Mouse (Mus musculus): Measurements from ENCODE around the gene Bbof1.

The Bbof1 gene

DNA sequence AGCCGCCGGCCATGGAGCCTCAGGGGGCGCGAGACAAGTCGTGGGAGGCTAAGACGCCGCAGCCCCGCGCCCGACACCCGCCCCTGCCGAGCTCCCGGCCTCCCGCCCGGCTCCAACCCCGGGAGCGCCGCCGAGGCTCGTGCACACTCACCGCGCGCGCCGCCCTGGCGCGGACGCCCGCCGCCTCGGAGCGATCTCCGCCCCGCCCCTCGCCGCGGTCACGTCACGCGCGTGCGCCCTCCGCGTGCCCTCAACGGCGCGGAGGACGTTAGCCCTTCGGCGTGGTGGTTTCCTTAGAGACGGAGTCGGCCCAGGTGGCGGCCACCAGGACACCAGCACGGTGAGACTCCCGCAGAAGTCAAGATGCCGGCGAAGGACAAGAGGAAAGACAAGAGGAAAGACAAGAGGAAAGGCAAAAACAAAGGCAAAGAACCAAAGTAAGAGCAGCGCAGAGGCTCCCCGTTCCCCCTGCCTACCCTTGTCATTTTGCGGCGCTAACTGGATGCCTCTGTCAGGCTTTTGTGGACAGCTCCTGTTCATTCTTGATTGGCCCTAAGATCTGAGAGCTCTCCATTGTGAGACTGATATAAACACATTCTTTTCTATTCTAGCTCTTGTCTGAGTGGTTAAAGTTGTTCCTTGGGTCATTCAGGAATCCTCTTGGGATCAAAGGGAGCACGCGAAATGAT lies at the start of gene Bbof1, which contains the start of gene Entpd5:
TSS of gene Bbof1 (plus strand) at position 253 of the 689 bp plus-strand sequence.
TSS of gene Entpd5 (minus strand) at position 211 of the 689 bp plus-strand sequence.
- peak; percentile 68 to 89 for DNase-seq (ENCODE audit: low spot score in 2 of 2)

DNA sequence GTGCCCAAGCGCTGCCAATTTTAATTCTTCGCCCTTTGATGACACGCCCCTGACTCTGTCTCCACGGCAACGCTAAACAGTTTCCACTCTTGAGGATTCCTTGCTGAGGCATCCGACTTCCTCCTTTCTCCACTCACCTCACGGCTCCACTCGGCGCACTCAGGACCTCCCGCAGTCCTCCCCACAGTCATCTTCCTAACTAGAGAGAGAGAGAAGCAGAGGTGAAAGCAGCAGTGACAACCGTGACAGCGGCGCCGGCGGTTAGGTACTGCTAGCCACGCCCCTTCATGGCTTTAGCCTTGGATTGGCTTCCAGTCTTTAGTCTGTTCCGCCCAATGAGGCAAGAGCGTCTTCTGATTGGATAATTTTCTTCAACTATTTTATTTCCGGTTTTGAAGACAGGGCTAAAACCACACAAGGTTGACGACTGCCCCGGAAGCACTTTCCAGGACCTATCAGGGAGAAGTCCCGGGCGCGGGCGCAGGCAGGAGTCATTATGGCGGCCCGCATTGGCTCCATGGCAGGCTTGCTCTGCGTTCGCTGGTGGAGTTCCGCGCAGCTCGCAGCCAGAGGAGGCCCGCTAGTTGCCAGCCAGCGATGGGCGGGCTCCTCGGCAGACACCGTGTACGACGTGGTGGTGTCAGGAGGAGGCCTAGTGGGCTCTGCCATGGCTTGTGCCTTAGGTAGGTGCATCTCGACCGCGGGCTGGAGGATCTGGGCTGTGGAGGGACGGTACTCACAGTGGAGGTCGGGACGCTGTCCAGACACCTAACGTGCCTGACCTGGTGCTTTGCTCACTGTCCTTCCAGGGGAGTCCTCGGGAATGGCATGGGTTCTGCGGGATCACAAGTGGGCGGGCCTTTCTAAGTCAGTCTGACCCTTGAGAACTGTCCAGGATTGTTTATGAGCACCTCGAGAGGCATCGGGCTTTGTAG lies 47.0 kb upstream of the Bbof1 start, which contains the start of the genes Coq6 and Fam161b:
TSS of gene Coq6 (plus strand) at position 103 of the 935 bp plus-strand sequence.
TSS of gene Fam161b (minus strand) at position 279 of the 935 bp plus-strand sequence.
- peak; percentile 97 to 98 for DNase-seq (ENCODE audit: low spot score in 2 of 2)

DNA sequence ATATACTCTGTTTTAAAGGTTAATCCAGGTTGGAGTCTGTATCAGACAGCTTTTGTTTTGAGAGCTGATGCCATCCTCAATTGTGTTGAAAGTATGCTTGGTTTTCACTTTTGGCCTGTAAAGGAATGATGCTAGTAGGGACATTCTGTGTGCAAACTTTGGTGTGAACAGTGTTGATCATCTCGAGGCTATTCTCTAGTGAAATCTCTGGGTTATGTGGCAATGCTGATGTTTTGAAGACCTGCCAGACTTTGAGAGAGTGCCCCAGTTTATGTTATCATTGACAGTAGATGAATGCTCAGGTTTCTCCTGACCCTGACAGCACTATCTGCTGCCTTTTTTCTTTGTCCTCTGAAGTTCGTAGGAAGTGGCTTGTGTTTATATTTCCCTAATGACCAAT lies 46.0 kb upstream of the Bbof1 start:
- no peak for DNase-seq (ENCODE audit: low spot score in 2 of 2)

DNA sequence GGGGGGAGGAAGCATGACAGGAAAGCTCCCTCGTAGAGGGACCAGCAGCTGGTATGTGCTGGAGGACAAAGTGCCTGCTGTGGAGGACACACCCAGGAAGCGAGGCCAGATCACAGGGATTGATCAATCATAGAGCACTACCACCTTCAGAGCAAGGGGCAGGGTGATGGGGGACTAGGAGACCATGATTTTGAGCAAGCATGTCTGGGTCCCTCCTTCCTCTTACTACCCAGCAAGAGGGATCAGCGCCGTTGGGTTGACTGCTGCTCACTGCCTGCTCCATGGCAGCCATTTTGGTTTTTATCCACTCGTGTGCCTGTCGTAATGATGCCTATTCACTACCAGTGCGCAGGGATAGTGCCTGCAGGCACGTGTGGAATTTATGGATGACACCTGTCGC lies 44.6 kb upstream of the Bbof1 start:
- DNase-seq (ENCODE audit: low spot score in 2 of 2), result no peak

DNA sequence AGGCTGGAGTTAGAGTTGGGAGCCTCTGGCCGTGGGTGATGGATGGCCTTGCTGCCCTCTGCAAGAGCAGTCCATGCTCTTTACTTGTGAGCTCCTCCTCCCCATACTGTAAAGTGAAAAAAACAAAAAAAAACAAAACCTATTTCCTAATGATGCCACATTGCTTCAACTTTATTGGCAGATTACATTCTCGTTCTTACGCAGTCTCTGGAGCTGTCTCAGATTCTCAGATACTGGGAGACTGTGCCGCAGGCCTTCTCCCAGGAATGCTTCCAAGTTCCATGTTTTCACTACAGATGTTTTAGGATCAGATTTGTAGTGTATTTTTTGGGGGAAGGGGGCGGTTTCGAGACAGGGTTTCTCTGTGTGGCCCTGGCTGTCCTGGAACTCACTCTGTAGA lies 43.7 kb upstream of the Bbof1 start:
- DNase-seq (ENCODE audit: low spot score in 2 of 2), result no peak

DNA sequence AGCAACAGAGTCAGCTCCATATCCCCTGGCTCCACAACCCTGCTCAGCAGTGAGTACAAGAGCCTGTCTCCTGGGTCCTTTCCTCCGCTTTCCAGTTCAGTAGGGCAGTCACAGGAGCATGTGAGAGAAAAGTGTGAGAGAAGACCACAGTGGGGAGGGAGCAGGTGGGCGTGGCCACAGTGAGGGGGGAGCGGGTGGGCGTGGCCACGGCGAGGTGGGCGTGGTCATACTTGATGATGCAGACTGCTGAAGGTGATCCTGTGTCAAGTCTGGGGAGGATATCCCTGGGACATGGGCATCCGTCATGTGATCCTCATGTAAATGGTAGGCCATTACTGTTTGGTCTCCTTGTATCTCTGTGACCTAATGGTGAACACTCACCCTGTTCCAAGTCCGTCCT lies 41.9 kb upstream of the Bbof1 start:
- no peak for DNase-seq (ENCODE audit: low spot score in 2 of 2)

DNA sequence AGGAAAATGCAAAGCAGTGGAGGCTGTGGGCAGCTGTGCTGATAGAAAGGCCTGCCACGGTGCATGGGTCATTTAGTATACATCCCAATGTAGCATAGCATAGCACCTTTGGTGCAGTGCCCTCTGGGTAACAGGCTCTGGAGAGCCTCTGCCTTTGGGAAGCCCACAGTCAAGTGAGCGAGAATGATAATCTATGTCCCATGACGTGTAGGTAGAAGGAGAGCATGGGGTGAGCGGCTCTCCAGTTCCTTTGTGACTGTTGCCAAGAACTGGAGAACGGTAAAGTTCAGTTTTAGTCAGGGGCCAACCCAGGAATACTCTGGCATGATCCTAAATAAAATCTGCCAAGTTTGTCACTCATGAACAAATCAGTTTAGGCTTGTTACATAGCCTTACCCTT lies 37.2 kb upstream of the Bbof1 start:
- no peak for DNase-seq (ENCODE audit: low spot score in 2 of 2)

DNA sequence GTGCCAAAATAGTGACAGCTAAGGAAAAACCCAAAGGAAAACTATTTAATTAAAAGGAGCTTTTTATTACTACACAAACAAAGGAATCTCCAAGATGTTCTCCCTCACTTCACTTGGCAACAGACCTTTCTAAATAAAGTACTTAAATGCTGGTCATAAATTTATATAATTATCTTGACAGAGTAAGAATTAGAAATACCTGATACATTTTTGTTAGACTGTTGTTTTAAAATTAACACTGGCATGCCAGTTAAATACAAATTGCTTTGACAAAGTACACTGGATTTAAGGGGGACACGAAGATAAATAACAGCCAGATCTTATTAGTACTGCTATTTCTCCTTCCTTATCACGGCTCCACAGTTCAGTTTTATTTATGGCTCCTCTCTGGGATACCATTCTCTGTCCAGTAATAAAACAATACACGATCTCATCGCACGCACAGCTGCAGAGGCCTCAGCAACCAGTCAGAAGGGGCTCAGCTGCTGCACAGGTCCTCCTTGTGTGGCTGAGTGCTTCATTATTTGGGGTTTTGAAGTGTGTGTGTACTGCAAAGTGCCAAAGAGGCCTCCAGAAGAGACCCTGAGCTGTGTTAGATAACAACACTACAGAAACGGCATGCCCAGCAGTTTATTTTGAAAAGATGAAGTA lies 34.9 kb upstream of the Bbof1 start:
- peak in 1 of 2 experiments; percentile 8 for DNase-seq (ENCODE audit: low spot score in 2 of 2)

DNA sequence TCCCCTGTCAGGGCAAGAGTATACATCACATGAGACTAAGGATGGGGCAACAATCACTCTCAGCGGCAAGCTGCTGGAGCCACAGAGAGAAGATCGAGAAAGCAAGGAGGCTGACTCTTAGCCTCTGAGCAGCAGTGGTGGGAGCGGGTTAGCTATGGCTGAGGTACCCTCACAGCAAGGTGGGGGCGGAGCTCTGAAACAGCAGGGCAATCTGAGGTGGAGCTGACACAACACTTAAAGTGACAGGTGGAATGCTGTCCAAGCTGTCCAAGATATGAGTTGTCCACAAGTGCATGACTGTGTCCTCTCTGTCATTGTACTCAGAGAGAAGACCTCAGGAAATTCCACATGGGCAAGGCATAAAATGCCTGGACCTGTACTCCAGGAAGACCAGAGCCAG lies 26.5 kb upstream of the Bbof1 start:
- DNase-seq (ENCODE audit: low spot score in 2 of 2), result no peak

DNA sequence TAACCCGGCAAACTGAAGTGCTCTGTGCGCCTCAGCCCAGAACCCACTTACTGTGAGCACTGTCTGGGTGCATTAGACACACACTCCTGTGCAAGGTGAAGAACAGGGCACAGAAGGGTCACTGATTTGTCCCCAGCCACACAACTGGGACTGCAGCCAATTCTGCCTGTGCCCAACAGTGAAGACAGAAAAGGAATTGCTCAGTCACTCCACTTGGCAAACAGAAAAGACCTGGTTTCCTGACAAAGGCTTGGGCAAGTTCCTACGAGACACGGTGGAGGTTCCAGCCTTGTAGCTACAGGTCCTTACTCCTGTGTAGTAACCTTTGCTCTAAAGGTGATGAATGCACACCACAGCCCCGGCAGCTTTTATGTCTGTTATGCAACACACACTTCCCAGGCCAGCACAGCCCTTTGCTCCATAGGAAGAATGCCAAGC lies 24.2 kb upstream of the Bbof1 start:
- no peak for DNase-seq (ENCODE audit: low spot score in 2 of 2)

DNA sequence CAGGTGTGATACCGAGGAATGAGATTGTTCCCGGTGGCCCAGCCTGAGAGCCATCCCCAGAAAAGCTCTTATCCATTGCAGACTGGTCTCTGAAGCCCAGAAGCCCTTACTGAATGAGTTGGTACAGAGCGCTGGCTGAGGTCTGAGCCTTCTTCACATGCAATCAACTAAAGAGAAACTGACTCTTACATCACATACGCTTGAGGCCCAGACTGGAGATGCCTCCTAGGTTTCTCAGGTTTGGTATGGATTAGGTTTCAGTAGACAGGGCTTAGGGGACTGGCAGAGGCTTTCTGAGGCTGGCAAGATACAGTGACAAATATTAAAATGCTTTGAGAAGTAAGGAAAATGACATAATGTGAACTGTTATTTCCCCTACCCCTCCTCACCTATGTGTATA lies 23.5 kb upstream of the Bbof1 start:
- DNase-seq (ENCODE audit: low spot score in 2 of 2), result no peak

DNA sequence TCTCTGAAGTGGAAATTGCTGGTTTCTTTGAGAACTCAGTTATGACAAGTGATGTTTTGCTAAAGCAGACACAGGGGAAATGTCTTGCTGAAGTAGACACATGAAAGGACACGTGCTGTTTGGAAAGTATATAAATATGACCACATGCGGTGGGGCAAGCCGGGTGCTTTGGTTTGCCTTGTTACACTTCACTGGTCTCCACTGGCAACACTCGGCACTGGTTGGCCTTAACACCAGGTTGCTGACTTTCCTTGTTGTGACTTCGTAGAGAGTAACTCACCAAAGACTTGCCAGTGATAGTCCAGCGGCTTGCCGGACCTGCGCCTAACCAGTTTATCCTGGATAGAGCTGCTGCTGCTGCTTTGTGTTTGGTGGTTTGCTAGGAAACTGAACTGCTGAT lies 20.8 kb upstream of the Bbof1 start:
- no peak for DNase-seq (ENCODE audit: low spot score in 2 of 2)

DNA sequence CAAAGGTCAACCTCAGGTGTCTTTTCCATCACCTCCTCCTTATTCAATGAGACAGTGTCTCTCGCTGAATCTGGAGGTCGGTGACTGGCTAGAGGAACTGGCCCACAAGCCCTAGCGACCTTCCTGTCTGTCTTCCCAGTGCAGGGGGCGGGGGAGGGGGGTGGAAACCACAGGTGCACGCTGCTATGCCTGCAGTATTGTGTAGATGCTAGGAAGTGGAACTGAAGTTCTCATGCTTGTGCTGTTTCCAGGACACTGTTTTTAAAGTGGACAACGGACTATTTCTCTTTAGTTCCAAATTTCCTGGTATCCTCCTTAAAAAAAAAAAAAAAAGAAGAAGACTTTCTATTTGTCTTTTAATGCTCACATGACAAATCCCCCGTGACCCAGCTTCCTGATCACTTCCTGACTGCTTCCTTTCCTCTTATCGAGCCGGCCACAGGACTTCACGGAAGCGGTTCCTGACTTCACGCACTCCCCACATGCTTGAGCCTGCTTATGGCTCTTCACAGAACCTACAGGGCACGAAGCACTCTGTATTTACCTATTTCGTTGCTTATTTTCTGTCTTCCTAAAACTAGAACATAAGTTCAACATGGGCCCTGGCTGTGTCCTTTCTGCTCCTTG lies 20.0 kb upstream of the Bbof1 start:
- no peak for DNase-seq (ENCODE audit: low spot score in 2 of 2)

DNA sequence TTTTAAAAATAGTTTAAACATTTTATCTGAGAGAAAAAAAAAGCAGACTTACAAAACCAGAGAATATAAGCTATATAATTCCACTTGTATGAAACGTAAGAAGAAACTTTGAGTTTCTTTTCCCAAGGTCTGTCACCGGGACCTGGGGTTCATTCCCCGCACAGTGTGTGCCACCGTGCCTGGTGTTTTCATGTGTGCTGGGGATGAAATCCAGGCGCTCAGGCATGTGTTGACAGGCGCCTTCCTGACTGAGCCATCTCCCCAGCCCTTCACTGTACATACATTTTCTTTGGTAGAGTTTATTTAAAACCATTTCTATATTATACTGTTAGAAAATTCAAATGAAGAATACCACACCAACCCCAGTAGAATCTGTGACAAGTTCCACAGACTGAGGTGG lies 18.5 kb upstream of the Bbof1 start:
- no peak for DNase-seq (ENCODE audit: low spot score in 2 of 2)

DNA sequence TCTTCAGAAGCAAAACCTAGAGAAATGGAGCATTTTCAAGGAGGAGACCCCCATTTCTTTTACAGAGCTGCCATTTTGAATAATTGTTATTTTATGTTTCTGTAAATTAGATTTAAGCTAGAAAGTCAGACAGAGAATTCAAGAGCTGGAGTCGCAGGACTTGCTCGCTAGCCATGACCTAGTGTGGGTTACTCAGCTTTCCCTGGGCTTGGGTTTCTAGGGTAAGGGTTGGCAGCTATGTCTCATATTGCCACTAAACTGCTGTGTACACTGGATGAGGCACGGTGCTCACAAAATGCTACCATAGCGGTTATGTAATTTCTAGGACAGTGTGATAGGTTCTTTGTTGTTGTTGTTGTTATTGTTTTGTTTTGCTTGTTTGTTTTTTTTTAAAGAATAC lies 16.2 kb upstream of the Bbof1 start:
- no peak for DNase-seq (ENCODE audit: low spot score in 2 of 2)

DNA sequence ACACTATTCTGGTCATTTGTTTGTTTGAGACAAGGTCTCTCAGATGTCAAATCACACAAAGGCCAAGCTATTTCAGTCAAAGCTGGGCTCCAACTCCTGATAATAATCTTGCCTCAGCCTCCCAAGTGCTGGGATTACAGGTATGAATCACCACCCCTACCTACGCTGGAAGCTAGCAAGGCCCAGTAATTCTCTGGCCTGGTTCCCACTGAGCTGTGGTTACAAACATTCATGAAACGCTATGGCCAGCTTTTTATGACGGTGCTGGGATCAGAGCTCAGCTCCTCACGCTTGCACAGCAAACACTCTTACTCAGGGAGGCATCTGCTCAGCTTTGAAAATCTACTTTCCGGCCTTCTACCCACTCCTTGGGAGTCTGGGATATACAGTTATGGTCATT lies 15.0 kb upstream of the Bbof1 start:
- DNase-seq (ENCODE audit: low spot score in 2 of 2), result no peak

DNA sequence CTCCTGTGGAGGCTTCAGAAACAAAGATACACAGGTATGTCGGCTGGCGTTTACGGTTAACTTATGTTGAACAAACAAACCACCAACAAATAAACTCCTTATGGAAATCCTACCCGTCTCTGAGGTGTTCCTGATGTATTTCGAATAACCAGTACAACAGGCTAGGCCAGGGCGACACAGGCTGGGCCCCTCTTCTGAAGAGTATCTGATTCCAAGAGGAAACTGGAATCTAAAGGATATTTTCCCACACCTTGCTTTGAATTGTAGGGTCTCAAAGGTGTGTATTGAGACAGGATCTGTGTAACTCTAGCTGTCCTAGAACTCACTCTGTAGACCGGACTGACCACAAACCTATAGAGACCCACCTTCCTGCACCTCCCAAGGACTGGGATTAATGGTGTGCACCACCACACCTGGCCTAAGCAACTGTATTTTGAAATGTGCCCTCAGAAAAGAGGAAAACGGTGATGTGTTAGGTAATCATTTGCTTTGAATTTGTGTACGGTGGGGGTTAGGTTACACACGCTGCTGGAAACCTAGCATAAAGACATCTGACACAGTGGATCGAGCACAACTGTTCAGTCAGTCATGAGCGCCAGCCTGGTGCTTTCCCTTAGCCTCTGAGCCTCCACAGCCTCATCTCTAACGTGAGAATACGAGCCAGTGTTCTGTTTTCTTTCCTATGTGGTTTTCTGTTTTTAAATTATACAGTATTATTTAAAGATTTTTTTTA lies 11.8 kb upstream of the Bbof1 start:
- DNase-seq (ENCODE audit: low spot score in 2 of 2), result no peak

DNA sequence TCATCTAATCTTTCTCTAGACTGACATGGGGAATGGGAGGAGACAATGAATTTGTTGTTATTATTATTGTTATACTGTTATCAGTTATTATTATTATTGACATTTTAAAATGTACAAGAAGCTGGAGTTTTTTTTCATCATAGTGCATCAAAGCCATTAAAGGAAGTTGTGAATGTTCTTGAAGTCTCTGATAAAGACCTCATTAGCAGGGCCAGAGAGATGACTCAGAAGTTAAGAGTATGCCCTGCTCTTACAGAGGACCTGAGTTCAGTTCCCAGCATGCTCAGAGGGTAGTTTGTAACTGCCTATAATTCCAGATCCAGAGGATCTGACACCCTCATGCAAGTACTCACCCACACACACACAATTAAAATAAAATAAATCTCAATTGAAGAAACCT lies 11.2 kb upstream of the Bbof1 start:
- no peak for DNase-seq (ENCODE audit: low spot score in 2 of 2)

DNA sequence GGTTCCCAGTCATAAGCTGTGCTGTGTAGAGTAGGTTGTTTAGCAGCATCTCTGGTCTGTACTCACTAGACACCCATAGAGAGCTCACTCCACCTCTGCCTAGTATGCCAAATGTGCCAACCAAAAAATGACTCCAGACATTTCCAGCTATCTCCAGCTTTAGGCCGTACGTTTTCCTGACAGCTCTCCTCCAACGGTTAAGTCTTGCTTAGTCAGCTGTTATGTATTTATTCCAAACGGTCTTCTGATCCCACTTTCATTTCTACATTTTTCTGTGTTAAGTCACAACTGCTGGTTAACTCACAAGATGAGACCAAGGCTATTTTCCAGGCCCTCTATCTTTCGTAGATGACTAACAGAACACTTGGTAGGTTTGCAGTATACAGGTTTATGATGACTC lies 10.2 kb upstream of the Bbof1 start:
- DNase-seq (ENCODE audit: low spot score in 2 of 2), result no peak

DNA sequence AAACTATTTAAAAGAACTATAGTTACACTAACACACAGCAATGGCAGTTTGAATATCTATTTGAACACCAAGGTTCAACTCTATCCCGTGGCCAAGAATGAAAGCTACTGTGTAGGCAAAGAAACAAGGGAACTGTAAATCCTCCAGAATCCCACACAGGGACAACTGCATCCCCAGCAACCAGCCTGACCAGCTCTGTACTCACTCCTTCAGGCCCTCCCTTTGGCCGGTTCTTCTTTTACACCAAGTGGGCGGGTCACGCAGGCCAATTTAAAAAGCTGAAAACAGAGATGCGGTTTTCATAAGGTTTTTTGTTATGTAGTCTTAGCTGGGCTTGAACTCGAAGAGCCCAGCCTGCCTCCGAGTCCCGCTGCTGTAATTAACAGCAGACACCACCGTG lies 9.7 kb upstream of the Bbof1 start:
- no peak for DNase-seq (ENCODE audit: low spot score in 2 of 2)

DNA sequence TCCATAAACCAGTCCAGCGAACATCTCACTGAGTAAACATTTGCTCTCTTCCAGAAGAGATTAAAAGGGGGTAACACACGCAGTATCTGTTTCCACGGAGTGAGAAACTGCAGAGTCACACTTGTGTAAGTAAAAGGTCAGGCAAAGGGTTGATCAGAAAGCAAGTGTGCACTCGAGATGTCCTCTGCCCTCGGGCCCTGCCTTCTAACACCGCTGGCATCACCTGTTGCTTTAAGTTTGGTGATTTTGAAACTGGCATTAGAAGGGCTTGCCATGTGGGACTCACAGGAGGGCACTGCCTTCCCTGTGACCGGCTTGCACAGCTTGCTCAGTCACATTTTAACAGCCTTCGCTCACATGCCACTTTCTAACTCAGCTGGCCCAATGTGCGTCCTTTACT lies 9.2 kb upstream of the Bbof1 start:
- DNase-seq (ENCODE audit: low spot score in 2 of 2), result no peak
